Mouse (Mus musculus): ENCODE measurements around the gene Rcn3. TPM values are rescaled to one million over a fixed set of nuclear protein-coding genes. Genes with fewer than 3 reads are reported as not detected.

The Rcn3 gene
- total RNA-seq, 1 experiment = 137 TPM

DNA sequence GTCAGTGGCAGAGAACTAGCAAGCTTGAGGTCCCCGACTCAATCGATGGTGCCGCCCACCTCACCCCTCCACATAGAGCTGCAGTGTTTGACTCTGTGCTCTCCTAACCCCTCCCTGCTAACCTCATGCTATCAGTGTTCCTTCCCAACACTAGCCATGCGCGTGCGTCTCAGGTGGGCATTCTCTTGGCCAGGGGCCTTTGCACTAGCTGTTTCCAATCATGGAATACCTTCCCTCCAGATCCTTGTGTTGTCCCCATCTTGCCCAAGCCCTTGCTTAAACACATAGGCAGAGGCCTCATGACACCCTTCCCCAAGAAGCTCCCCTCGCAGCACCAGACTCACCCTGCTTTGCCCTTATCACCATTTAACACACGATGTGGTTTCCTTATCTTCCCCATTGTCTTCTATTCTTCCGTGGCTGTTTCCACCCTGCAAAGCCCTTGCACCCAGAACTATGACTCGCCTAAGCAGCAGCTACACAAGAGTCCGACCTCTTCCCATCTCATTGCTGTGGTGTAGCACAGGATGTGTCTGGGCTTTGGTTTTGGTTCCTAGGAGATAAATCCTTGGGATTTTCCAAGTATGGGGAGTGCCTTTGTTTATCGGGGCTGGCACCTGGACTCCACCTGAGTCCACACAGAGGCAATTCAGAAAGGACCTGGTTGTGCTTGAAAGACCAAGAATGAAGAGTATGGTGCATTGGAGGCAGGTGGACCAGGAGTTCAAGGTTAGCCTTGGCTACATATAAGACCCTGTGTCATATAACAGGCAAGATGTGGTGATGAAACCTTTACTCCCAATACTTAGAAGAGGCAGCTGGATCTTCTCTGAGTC is 45.4 kb upstream of the Rcn3 start:
- TF ChIP-seq ZC3H11A (IDR thresholded peaks at IDR 0.05; ENCODE audit: borderline replicate concordance, low read depth, low read length) (no peak), ZNF384 (IDR thresholded peaks at IDR 0.05; ENCODE audit: low read depth, low read length) (no peak), CHD2 (IDR thresholded peaks at IDR 0.05; ENCODE audit: low read depth, low read length) (no peak), HCFC1 (IDR thresholded peaks at IDR 0.05; ENCODE audit: borderline replicate concordance, insufficient read depth, low read length) (no peak), MAFK (IDR thresholded peaks at IDR 0.05; ENCODE audit: insufficient read depth, low read depth, low read length) (no peak)
- no peak overlapping the region for H3K4me3 ChIP-seq (ENCODE audit: insufficient read depth in 1 of 2, low read depth in 1 of 2, low read length in 2 of 2, poor library complexity in 1 of 2, severe bottlenecking in 1 of 2)
- DNase-seq (ENCODE audit: low read depth, low spot score) = no peak

DNA sequence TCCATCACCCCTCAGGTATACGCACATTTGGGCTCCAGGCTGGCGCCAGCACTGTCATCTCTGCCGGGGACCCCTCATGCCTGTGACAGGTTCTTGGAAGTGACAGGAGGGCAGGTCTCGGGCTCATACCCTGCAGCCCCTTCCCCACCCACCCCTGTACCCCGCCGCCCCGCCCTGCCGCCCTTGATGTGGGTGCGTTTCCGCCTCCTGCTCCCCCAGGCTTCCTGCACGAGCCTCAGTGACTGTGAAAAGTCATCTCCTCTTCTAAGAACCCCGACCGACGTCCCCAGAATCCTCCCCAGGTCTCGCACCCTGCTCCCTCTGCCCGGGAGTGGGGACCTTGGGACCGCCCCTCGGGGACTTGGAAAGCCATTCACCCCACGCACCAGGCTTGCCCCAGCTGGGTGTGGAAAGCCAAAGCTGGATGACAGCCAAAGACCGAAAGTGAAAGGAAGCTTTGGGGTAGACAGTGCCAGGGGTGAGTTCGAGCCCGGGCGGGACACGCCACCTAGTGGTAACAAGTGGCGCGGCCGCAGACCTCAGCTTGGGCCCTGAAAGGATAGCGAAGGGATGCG is 44.1 kb upstream of the Rcn3 start, which contains the start of the genes Gm45713 and Flt3l:
Gene Gm45713 (minus strand): TSS at position 239 of the 575 bp plus-strand sequence.
Gene Flt3l (minus strand): TSS at position 440 of the 575 bp plus-strand sequence.
- Histone ChIP-seq H3K27ac (ENCODE audit: insufficient read depth, low read depth, low read length, poor library complexity, severe bottlenecking) (no peak within 1 kb of the TSS), H3K4me3 (ENCODE audit: insufficient read depth in 1 of 2, low read depth in 1 of 2, low read length in 2 of 2, poor library complexity in 1 of 2, severe bottlenecking in 1 of 2) (peak within 1 kb of the TSS; percentile 38 to 56; a peak in 3 of 4 replicates), H3K9ac (ENCODE audit: insufficient read depth, low read depth, low read length, poor library complexity, severe bottlenecking) (peak within 1 kb of the TSS; percentile 55; the same call in 1 of the 2 replicates), H3K4me1 (ENCODE audit: control insufficient read depth in 2 of 2, insufficient read depth in 2 of 2, low read length in 2 of 2, poor library complexity in 1 of 2) (peaks cover 0 to 18% of the 10 kb centered on the region in 2 experiments; a peak in 1 of 4 replicates), H3K9me3 (ENCODE audit: control insufficient read depth, insufficient read depth, low read depth, low read length) (no peaks in the 10 kb centered on the region), H3K36me3 (ENCODE audit: control insufficient read depth, insufficient read depth, low read length, poor library complexity, severe bottlenecking) (no peaks in the 10 kb centered on the region)
- in situ Hi-C loops (cut with MboI; ENCODE audit: low sequenced_read_pairs in 2 of 2, unreplicated experiment in 2 of 2) = no loop called here
- TF ChIP-seq ZNF384 (IDR thresholded peaks at IDR 0.05; ENCODE audit: low read depth, low read length) (no peak), ZC3H11A (IDR thresholded peaks at IDR 0.05; ENCODE audit: borderline replicate concordance, low read depth, low read length) (peak; percentile 42; the same call in 1 of the 2 replicates), MAFK (IDR thresholded peaks at IDR 0.05; ENCODE audit: insufficient read depth, low read depth, low read length) (no peak), CHD2 (IDR thresholded peaks at IDR 0.05; ENCODE audit: low read depth, low read length) (no peak)
- peak; percentile 63 for DNase-seq (ENCODE audit: low read depth, low spot score)

More for the DNA sequence above, 45.4 kb upstream of the Rcn3 start:
- H3K9me3 ChIP-seq (ENCODE audit: control insufficient read depth, insufficient read depth, low read depth, low read length) = no peaks in the 10 kb centered on the region
- peaks cover 10% of the 10 kb centered on the region for H3K36me3 ChIP-seq (ENCODE audit: control insufficient read depth, insufficient read depth, low read length, poor library complexity, severe bottlenecking)
- peaks cover 0 to 11% of the 10 kb centered on the region in 2 experiments; a peak in 1 of 4 replicates for H3K4me1 ChIP-seq (ENCODE audit: control insufficient read depth in 2 of 2, insufficient read depth in 2 of 2, low read length in 2 of 2, poor library complexity in 1 of 2)
- in situ Hi-C loops (cut with MboI; ENCODE audit: low sequenced_read_pairs in 2 of 2, unreplicated experiment in 2 of 2) = no loop called here
- H3K27ac ChIP-seq (ENCODE audit: insufficient read depth, low read depth, low read length, poor library complexity, severe bottlenecking) = no peak overlapping the region
- no peak overlapping the region for H3K9ac ChIP-seq (ENCODE audit: insufficient read depth, low read depth, low read length, poor library complexity, severe bottlenecking)

DNA sequence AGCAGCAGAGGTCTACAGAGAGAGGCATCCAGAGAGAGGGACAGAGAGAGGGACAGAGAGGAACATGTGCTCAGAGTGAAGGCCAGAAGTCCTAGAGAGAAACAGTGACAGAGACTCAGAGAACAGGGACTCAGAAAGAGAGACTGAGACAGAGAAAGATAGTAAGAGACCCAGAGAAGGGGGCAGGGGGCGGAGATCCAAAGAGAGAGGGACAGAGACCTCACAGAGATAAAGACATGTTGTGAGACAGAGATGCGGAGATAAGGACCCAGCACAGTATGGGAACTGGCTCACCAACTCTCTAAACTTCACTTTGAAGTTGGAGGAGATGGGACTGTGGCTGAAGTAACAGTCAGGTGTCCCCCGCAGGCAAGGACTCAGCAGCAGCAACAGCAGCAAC is 43.3 kb upstream of the Rcn3 start:
- no peak overlapping the region for H3K27ac ChIP-seq (ENCODE audit: insufficient read depth, low read depth, low read length, poor library complexity, severe bottlenecking)
- no peaks in the 10 kb centered on the region for H3K36me3 ChIP-seq (ENCODE audit: control insufficient read depth, insufficient read depth, low read length, poor library complexity, severe bottlenecking)
- H3K4me3 ChIP-seq (ENCODE audit: insufficient read depth in 1 of 2, low read depth in 1 of 2, low read length in 2 of 2, poor library complexity in 1 of 2, severe bottlenecking in 1 of 2) = no peak overlapping the region
- H3K4me1 ChIP-seq (ENCODE audit: control insufficient read depth in 2 of 2, insufficient read depth in 2 of 2, low read length in 2 of 2, poor library complexity in 1 of 2) = peaks cover 0 to 20% of the 10 kb centered on the region in 2 experiments; a peak in 1 of 4 replicates
- in situ Hi-C loops (cut with MboI; ENCODE audit: low sequenced_read_pairs in 2 of 2, unreplicated experiment in 2 of 2) = no loop called here
- no peak overlapping the region for H3K9ac ChIP-seq (ENCODE audit: insufficient read depth, low read depth, low read length, poor library complexity, severe bottlenecking)
- DNase-seq (ENCODE audit: low read depth, low spot score) = no peak
- TF ChIP-seq MAFK (IDR thresholded peaks at IDR 0.05; ENCODE audit: insufficient read depth, low read depth, low read length) (no peak), CHD2 (IDR thresholded peaks at IDR 0.05; ENCODE audit: low read depth, low read length) (no peak), HCFC1 (IDR thresholded peaks at IDR 0.05; ENCODE audit: borderline replicate concordance, insufficient read depth, low read length) (no peak), ZC3H11A (IDR thresholded peaks at IDR 0.05; ENCODE audit: borderline replicate concordance, low read depth, low read length) (no peak), ZNF384 (IDR thresholded peaks at IDR 0.05; ENCODE audit: low read depth, low read length) (no peak)
- no peaks in the 10 kb centered on the region for H3K9me3 ChIP-seq (ENCODE audit: control insufficient read depth, insufficient read depth, low read depth, low read length)

DNA sequence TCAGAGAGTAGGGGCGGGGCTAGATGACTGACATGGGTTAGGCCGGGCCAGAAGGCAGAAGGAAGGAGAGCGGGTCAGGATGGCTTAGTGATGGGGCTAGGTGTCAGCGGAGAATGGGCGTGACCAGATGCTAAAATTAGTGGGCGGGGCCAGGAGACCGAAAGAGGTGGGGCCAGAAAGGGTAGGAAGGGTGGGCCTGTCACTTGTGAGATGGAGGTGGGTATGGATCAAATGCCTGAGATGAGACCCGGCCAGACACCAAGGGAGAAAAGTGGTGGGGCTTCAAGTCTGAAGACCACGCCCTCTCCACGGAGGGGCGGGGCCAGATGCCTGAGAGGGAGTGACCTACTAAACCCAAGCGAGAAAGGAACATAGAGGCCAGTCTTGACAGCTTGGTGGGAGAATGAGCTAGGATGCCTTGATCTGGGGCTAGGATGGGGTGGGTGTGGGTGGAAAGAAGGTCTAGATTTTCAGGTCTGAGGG is 42.6 kb upstream of the Rcn3 start:
- Histone ChIP-seq H3K36me3 (ENCODE audit: control insufficient read depth, insufficient read depth, low read length, poor library complexity, severe bottlenecking) (no peaks in the 10 kb centered on the region), H3K4me1 (ENCODE audit: control insufficient read depth in 2 of 2, insufficient read depth in 2 of 2, low read length in 2 of 2, poor library complexity in 1 of 2) (peaks cover 0 to 19% of the 10 kb centered on the region in 2 experiments; a peak in 1 of 4 replicates), H3K27ac (ENCODE audit: insufficient read depth, low read depth, low read length, poor library complexity, severe bottlenecking) (no peak overlapping the region), H3K4me3 (ENCODE audit: insufficient read depth in 1 of 2, low read depth in 1 of 2, low read length in 2 of 2, poor library complexity in 1 of 2, severe bottlenecking in 1 of 2) (no peak overlapping the region), H3K9ac (ENCODE audit: insufficient read depth, low read depth, low read length, poor library complexity, severe bottlenecking) (no peak overlapping the region), H3K9me3 (ENCODE audit: control insufficient read depth, insufficient read depth, low read depth, low read length) (no peaks in the 10 kb centered on the region)
- TF ChIP-seq CHD2 (IDR thresholded peaks at IDR 0.05; ENCODE audit: low read depth, low read length) = no peak
- TF ChIP-seq MAFK (IDR thresholded peaks at IDR 0.05; ENCODE audit: insufficient read depth, low read depth, low read length) = no peak
- TF ChIP-seq ZC3H11A (IDR thresholded peaks at IDR 0.05; ENCODE audit: borderline replicate concordance, low read depth, low read length) = no peak
- no peak for TF ChIP-seq ZNF384 (IDR thresholded peaks at IDR 0.05; ENCODE audit: low read depth, low read length)
- no peak for TF ChIP-seq HCFC1 (IDR thresholded peaks at IDR 0.05; ENCODE audit: borderline replicate concordance, insufficient read depth, low read length)
- DNase-seq (ENCODE audit: low read depth, low spot score) = peak; percentile 95
- in situ Hi-C loops (cut with MboI; ENCODE audit: low sequenced_read_pairs in 2 of 2, unreplicated experiment in 2 of 2) = loop anchor here in 1 of 2 experiments (5.0 kb wide), 1 partner anchor 57 kb away; no protein-coding TSS in a partner anchor
